Mouse (Mus musculus) adrenal gland, postnatal 36 days (tissue): ENCODE results near the gene Brat1. TPM values are rescaled to one million over a fixed set of nuclear protein-coding genes. Genes with fewer than 3 reads are reported as not detected.
A peak's percentile ranks its signal among the peaks of the same experiment; 100 is the strongest.
"Not testable (repeated sequence)": the region's sequence is repeated elsewhere in the genome, so short reads cannot be mapped to it uniquely, and the experiment has no call there.

Experiments
- DNase-seq, 2 experiments: peaks; one replicate each; pipeline ENCODE4 v3.0.0; 2021; ENCODE audit warnings: mixed read lengths in 1 of 2
- long read RNA-seq, 2 experiments: library from polyadenylated mRNA; stranded (forward); transcript quantifications; one replicate each; pipeline ENCODE4 v2.0.0; 2021; ENCODE audit warnings: borderline sequencing depth in 2 of 2
- total RNA-seq, 2 experiments: library from RNA; stranded (reverse); gene quantifications; 2 replicates each; pipeline ENCODE4 v1.2.3; 2021

Gene Brat1
- total RNA-seq = 10 to 100 TPM; 16.4 to 25.6 TPM
- long read RNA-seq, experiment 1, partial matches to known transcripts = 12 of 16 reads
- long read RNA-seq, experiment 1, other reads (novel, unspliced or antisense) = 2 of 16 reads
- long read RNA-seq, experiment 2, partial matches to known transcripts = 4 of 10 reads
- long read RNA-seq, experiment 2, other reads (novel, unspliced or antisense) = 4 of 10 reads

GRCm38 (mm10) chr5:140704378-140705251 is at the start of gene Brat1:
Gene Brat1 (plus strand): TSS chr5:140705011.
- DNase-seq = peak; percentile 100

GRCm38 (mm10) chr5:140659607-140660272 is 45.1 kb upstream of the Brat1 start:
- DNase-seq = no peak

GRCm38 (mm10) chr5:140660398-140660797 is 44.4 kb upstream of the Brat1 start:
- no peak for DNase-seq

DNA sequence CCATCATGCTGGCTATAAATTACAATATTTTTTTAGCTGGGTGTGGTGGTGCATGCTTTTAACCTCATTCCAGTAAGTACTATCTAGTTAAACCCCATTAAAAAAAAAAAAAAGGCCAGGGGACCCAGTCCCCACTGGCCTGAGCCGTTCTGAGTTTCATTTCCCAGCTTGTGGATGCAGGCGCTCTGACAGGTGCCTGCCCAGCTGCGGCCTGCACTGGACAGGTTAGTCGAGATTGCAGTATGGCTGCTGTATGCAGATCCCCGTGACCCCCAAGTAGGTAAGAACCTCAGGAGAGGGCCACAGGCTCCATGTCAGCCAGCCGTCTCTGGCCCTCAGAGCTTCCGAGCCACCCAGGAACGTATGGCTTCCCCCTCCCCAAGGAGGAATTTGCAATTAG is 43.4 kb upstream of the Brat1 start:
- no peak for DNase-seq

DNA sequence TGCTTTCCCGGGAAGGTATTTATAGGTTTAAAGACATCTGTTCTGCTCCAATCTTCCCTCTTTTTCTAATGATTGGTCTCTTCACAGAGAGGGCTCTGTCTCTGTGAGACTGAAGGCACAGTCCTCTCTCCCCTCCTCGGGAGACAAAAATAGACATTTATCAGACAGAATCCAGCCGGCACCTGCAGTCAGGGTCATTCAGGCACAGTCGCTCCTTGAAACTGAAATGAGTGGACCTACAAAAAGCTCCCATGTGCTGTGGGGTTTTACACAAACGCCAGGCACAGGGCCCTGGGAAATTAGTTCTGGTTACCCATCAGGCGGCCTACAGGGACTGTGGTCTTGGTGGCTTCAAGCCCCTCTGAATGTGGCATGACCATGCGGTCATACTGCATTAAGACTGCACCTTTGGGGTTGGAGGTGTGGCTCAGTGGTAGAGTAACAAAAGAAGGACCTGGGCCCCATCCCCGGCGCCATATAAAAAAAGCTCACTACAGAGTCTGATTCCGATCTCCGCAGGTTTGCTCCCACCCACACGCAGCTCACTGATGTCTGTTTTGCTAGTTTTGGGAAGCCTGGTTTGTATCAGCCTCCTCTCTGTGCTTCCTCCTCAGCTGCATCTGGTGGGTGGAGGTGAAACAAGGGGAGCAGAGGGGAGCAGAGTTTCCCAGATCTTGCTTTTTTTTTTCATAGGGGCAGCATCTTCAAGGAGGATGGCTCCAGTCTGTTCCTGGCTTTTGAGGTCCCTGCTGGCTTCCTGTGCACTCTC is 42.8 kb upstream of the Brat1 start:
- no peak for DNase-seq

GRCm38 (mm10) chr5:140662741-140663592 is 41.8 kb upstream of the Brat1 start:
- DNase-seq = no peak

GRCm38 (mm10) chr5:140663621-140664180 is 41.1 kb upstream of the Brat1 start:
- DNase-seq = peak; percentile 76 to 85

GRCm38 (mm10) chr5:140672115-140672514 is 32.7 kb upstream of the Brat1 start:
- DNase-seq = no peak

- DNase-seq = not testable (repeated sequence)
These were observed 32.2 kb upstream of the Brat1 start for GRCm38 (mm10) chr5:140672603-140673002.

- no peak for DNase-seq
These were observed 30.8 kb upstream of the Brat1 start for GRCm38 (mm10) chr5:140674036-140674435.

DNA sequence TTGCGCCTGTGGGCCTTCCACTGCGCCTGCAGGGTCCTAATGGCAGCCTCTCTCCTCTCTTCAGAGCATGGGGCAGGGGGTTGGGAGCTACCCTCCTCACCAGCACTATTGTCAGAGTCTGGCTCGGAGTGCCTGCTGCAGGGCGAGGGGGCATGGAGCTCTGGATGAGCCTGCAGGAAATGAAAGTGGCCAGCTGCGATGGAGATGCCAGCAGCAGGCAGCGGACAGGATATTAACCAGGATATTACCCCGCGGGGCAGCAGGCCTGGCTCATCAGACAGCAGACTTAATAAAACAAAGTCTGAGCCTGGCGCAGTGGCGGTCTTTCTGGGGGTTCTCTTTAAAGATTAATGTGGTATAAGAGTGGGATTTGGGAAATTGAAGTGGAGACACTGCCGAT is 29.7 kb upstream of the Brat1 start:
- DNase-seq = no peak

GRCm38 (mm10) chr5:140675640-140676039 is 29.2 kb upstream of the Brat1 start:
- DNase-seq = no peak

DNA sequence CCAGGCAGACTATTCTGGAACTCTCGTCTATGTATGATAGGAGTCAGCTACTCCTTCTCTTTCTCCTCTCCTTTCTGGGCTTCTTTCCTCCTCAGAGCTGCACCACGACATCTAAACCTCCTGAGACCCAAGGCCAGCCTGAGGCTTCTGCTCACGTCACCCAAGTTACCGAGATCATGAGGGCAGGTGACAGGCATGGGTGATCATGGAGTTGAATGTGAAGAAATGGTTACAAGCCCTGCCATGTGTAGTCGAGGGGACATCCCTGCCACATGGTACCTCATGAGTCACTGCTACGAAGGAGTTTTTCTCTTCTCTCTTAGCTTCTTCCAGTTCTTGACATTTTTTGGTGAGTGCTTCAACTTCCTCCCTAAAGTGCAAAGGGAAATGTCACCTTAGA is 27.7 kb upstream of the Brat1 start:
- DNase-seq = no peak

GRCm38 (mm10) chr5:140680051-140680450 is 24.8 kb upstream of the Brat1 start:
- DNase-seq = no peak

- no peak for DNase-seq
These were observed 23.9 kb upstream of the Brat1 start for GRCm38 (mm10) chr5:140680950-140681349.

GRCm38 (mm10) chr5:140682113-140682512 is 22.7 kb upstream of the Brat1 start:
- no peak for DNase-seq

DNA sequence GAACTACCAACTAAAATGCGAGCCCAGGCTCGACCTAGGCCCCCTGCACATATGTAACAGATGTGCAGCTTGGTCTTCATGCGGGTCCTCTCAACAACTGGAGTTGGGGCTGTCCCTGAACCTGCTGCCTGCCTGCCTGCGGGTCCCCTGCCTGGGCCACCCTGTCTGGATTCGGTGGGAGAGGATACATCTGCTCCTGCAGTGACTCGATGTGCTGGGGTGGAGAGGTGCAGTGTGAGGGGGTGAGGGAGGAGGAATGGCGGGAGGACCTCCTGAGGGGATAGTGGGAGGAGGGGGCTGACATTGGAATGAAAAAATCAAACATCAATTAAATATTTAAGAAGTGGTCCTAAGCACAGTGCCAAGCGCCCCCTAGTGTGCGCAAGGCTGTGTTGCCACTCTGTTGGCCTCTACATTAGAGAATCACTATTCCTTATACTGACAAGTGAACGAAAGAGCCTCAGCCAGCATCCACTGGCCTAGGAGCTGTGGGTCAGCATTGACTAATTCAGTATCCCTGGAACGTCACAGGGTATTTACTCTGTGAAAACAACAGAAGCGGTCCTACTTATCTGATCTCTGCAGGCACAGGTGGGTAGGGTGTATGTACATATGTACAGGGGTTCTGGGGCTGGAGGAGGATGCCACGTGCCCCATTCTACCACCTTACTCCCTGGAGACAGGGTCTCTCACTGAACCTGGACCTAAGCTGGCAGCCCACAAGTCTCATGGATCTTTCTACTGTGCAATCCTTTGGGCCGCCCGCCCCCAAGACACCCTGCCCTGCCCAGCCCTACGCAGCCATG is 20.3 kb upstream of the Brat1 start:
- peak; percentile 37 to 58 for DNase-seq

DNA sequence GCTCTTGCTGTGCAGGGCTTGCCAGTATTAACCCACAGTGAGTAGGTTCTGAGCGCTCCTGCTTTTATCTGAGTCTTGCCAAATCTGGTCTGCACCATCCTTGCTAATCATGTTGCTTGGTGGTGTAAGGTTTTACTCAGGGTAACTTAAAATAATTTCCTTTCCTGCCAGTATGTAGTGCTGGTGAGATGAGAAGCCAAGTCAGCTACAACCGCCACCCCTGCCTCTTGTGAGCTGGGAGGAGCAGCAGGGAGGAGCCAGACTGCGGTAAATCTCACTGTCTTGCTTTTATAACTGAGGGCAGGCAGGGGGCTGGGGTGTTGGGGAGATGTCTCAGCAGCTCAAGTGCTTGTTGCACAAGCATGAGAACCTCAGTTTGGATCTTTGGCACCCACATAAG is 16.4 kb upstream of the Brat1 start:
- DNase-seq = no peak

- no peak for DNase-seq
These were observed 8.8 kb upstream of the Brat1 start for GRCm38 (mm10) chr5:140695987-140696386.

DNA sequence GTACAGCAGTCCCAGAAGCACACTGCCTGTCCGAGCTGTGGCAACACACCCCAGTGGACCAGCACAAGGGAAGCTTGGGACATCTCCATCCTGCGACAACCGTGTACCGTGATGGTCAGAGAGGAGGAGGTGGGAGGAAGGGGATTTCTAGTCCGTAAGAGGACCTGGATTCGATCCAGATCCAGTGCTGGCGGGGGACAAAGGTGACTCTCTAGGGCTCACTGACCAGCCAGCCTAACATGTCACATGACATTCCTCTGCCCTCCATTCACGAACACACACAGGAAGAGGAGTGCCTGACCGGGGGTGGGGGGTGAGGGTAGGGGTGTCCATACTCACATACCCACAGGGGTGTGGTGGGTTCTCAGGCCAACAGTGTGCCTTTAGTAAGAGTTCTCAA is 5.0 kb upstream of the Brat1 start:
- no peak for DNase-seq
